Mouse (Mus musculus): ENCODE measurements around the gene Kcng4. TPM values are rescaled to one million over a fixed set of nuclear protein-coding genes. Genes with fewer than 3 reads are reported as not detected.

Gene Kcng4
- total RNA-seq (2021), result under 1 TPM; 0.60 to 0.61 TPM
- long read RNA-seq, experiment 1, result 0 reads
- long read RNA-seq, experiment 2, partial matches to known transcripts, result 1 of 2 reads
- long read RNA-seq, experiment 2, other reads (novel, unspliced or antisense), result 1 of 2 reads

DNA sequence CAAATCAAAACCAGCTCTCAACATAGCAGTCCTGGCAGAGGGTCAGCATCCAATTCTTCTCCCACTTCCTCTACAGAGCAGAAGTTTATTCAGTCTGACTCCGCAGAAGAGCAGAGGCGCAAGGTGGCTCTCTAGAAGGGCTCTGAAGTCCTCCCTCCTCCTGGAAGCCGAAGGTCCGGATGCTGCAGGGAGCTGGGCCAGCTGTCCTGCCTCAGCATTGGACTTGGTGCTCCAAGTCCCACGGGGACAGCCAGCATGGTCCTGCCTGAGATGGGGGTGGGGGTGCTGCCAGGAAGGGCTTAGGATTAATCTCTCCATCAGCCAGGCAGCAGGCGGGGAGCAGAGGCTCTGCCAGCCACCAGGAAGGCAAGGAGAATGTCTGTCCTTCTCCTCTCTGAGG is at the start of gene Kcng4:
Gene Kcng4 (minus strand): TSS at position 303 of the 400 bp plus-strand sequence.
- no peak for DNase-seq (ENCODE audit: low spot score in 2 of 2)

- no peak for DNase-seq (ENCODE audit: low spot score in 2 of 2)
Observed at GRCm38 (mm10) chr8:119679184-119679583, 43.7 kb upstream of the Kcng4 start.

- peak; percentile 48 to 65 for DNase-seq (ENCODE audit: low spot score in 2 of 2)
Observed at GRCm38 (mm10) chr8:119678138-119678843, 42.8 kb upstream of the Kcng4 start.

- DNase-seq (ENCODE audit: low spot score in 2 of 2), result peak; percentile 92 to 93
Observed at GRCm38 (mm10) chr8:119676389-119676788, 40.9 kb upstream of the Kcng4 start.

GRCm38 (mm10) chr8:119675457-119675856 is 40.0 kb upstream of the Kcng4 start:
- no peak for DNase-seq (ENCODE audit: low spot score in 2 of 2)

- DNase-seq (ENCODE audit: low spot score in 2 of 2), result no peak
Observed at GRCm38 (mm10) chr8:119673976-119674555, 38.6 kb upstream of the Kcng4 start.

- no peak for DNase-seq (ENCODE audit: low spot score in 2 of 2)
Observed at GRCm38 (mm10) chr8:119670419-119671091, 35.1 kb upstream of the Kcng4 start.

GRCm38 (mm10) chr8:119669284-119669683 is 33.8 kb upstream of the Kcng4 start:
- no peak for DNase-seq (ENCODE audit: low spot score in 2 of 2)

DNA sequence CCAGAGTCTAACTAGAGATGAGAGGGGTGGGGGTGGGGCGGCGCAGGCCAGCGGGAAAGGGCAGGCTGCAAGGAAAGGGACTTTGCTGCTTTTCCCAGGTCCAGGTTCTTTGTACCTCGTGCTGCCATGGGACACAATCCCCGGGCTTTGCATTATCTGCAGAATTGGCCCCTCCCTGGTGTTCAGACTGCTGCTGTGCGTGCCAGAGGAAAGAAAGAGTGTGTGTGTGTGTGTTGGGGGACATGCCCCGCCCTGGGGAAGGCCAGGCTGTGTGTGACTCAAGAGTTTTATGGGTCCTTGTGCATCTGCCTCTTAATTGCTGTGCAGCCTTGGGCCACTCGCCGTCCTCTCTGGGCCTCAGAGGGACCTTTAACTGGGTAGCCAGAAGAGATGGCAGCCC is 33.0 kb upstream of the Kcng4 start:
- no peak for DNase-seq (ENCODE audit: low spot score in 2 of 2)

- DNase-seq (ENCODE audit: low spot score in 2 of 2), result no peak
Observed at GRCm38 (mm10) chr8:119666219-119666951, 30.9 kb upstream of the Kcng4 start, which contains the start of gene Wfdc1. Wfdc1 (plus strand) TSS chr8:119666365.

GRCm38 (mm10) chr8:119665270-119665669 is 29.8 kb upstream of the Kcng4 start:
- DNase-seq (ENCODE audit: low spot score in 2 of 2), result no peak

- no peak for DNase-seq (ENCODE audit: low spot score in 2 of 2)
Observed at GRCm38 (mm10) chr8:119663440-119663839, 28.0 kb upstream of the Kcng4 start.

- no peak for DNase-seq (ENCODE audit: low spot score in 2 of 2)
Observed at GRCm38 (mm10) chr8:119661892-119662291, 26.4 kb upstream of the Kcng4 start.

GRCm38 (mm10) chr8:119661081-119661480 is 25.6 kb upstream of the Kcng4 start:
- DNase-seq (ENCODE audit: low spot score in 2 of 2), result peak; percentile 52 to 53

DNA sequence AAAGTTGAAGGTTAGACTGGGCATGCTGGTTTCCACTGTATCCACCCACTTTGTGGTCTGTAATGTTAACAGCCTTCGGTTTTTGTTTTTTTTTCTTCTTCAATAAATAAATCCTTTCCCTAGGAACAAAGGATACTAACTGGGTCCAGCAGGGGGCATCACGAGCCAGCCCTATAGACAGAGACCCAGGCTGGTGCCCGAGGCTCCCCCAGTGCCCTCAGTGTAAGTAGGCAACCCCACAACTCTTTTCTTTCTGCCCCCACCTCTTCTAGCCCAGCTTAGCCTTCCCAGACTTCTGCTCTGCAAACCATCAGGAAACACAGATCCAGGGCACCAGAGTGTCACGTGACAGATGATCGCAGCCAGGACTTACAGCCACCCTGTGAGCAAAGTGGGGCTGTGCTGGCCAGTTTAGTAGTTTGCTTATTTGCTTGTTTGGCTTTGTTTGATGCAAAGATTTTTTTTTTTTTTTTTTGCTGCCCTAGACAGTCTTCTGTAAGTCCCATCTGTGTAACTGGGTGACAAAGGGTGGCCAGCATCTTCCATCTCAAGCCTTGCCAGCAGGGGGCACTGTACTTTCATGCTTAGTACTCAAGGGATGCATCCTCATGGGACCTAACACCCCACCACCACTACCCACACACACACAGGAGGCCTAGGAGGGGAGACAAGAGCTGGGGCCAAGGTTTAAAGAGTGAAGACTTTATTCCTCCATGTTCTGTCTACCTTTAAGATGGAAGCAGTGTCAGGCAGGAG is 21.4 kb upstream of the Kcng4 start:
- peak in 1 of 2 experiments; percentile 52 for DNase-seq (ENCODE audit: low spot score in 2 of 2)

DNA sequence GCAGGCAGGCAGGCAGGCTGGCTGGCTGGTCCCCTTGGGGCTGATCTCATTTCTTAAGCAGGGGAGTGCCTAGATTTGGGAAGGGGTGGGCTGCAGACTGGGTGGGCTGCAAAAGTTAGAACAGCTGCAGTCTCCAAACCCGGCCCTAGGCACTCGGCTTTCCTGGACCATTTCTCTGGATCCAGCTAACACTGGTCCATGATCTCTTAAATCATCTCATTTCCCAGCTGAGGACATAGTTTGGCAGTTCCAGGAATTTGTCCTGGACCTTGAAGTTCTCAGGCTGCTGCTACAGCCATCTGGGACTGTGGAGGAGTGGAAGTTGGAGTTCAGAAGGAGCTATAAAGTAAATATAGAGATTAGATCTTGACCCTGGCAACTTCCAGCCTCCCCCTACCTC is 15.8 kb upstream of the Kcng4 start:
- DNase-seq (ENCODE audit: low spot score in 2 of 2), result peak in 1 of 2 experiments; percentile 35

- DNase-seq (ENCODE audit: low spot score in 2 of 2), result no peak
Observed at GRCm38 (mm10) chr8:119646846-119647245, 11.4 kb upstream of the Kcng4 start.

DNA sequence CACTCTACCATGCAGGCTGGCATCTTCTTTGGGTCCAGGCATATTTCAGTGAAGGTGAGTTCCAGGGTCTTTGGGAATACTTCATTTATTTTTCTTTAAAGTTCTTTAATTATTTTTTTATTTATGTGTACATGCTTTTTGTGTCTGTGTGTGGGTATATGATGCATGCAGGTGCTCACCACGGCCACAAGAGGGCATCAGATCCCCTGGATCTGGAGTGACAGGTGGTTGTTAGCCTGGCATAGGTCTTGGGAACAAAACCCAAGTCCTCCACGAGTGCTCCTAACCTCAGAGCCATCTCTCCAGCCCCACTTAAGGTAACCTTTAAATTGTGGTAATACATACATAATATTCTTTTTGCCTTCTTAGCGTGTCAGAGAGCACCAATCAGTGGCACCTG is 10.7 kb upstream of the Kcng4 start:
- DNase-seq (ENCODE audit: low spot score in 2 of 2), result no peak

- no peak for DNase-seq (ENCODE audit: low spot score in 2 of 2)
Observed at GRCm38 (mm10) chr8:119644981-119645597, 9.6 kb upstream of the Kcng4 start.

- DNase-seq (ENCODE audit: low spot score in 2 of 2), result no peak
Observed at GRCm38 (mm10) chr8:119644429-119644960, 9.0 kb upstream of the Kcng4 start.
